Mouse (Mus musculus): Measurements from ENCODE around the gene Rab3c. TPM values are rescaled to one million over a fixed set of nuclear protein-coding genes. Genes with fewer than 3 reads are reported as not detected.

Gene Rab3c
- polyA plus RNA-seq, 1 experiment from 2014 or later = 2.4 TPM

DNA sequence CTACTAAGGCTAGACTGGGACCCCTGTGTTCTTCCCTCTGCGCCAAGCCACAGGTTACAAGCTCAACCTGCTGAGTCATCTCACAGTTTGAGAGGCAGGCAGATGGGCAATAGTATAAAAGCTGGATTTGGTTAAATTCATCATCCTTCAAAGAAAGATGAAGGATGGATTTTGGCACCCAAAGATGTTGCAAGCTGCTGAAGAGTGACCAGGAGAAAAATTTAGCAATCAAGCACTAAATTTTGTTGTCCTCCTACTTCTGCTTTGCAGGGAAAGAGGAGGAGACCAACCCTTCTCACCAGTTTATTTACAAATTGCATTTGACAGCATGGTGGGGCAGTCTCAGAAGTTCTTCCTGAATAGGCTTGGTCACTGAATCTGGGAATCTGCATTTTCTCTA is 90.8 kb downstream of the Rab3c start:
- 59% methylated on average over 1 of the region's 1 CpGs for WGBS
- H3K36me3 ChIP-seq = no peaks in the 10 kb centered on the region

DNA sequence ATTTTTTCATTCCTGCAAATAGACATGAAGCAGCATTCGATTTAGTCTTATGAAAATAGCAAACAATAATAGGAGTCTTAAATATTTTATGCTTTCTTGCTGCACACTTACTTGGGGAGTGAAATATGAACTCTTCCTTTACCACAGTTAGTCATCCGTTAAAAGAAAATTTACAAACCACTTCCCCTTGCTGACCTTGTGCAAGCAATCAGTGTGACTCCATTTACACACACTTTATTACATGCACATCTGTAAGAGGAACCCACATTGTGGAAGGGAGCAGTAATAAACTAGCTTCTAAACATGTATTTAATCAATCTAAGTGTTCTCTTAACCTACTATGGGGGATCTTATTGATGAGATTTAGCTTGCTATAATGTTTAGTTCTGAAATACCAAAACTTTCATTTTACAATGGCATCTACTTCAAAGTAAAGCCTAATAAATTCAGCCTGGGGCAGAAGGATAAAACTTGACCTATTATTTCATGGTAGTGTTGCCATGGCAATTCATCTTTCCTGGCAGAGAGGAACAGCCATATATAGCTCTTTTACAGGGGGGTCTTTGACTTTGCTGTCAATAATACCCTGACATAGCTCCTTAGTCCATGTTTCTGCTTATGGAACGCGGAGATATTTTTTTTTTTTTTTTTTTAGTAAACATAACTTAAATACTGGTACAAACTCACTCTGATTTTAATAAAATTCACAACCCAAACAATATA is 95.7 kb downstream of the Rab3c start:
- H3K4me1 ChIP-seq = no peaks in the 10 kb centered on the region
- no peaks in the 10 kb centered on the region for H3K36me3 ChIP-seq
- no peak overlapping the region for H3K4me3 ChIP-seq (replicated peaks)
- H3K9ac ChIP-seq = no peak overlapping the region
- H3K4me2 ChIP-seq (replicated peaks) = no peak overlapping the region
- WGBS = 55% methylated on average over 4 of the region's 4 CpGs
- ATAC-seq (ENCODE audit: insufficient number of reproducible peaks, low FRiP score, low TSS enrichment, low read depth) = no peak
- H3K9me3 ChIP-seq (replicated peaks) = no peaks in the 10 kb centered on the region
- no peaks in the 10 kb centered on the region for H3K27me3 ChIP-seq
- no peak overlapping the region for H3K27ac ChIP-seq (replicated peaks)

More for the DNA sequence above, 90.8 kb downstream of the Rab3c start:
- no peak overlapping the region for H3K4me3 ChIP-seq (replicated peaks)
- no peak overlapping the region for H3K27ac ChIP-seq (replicated peaks)
- no peak overlapping the region for H3K4me2 ChIP-seq (replicated peaks)
- no peak for ATAC-seq (ENCODE audit: insufficient number of reproducible peaks, low FRiP score, low TSS enrichment, low read depth)
- H3K9ac ChIP-seq = no peak overlapping the region
- no peaks in the 10 kb centered on the region for H3K27me3 ChIP-seq
- H3K9me3 ChIP-seq (replicated peaks) = no peaks in the 10 kb centered on the region
- H3K4me1 ChIP-seq = no peaks in the 10 kb centered on the region

DNA sequence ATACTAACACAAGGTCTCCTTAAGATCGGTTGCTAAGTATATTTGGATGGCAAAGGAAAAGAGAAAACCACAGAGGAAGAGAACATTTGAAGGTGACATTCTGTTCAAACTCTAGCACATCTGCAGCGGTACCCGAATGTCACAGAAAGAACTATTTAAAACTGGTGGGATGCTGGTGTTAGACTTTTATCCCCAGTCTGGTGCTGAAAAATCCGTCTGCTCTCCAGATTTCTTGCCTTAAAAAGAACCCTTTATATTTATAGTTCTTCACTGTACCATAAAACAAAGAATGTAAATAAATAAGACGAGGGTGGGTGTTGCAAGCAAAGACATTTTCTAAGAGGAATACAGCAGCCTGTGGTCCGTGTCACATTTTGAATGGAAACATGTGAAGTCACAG is 105.1 kb downstream of the Rab3c start:
- no peaks in the 10 kb centered on the region for H3K36me3 ChIP-seq
- no peak overlapping the region for H3K4me2 ChIP-seq (replicated peaks)
- H3K9me3 ChIP-seq (replicated peaks) = no peaks in the 10 kb centered on the region
- no peak for ATAC-seq (ENCODE audit: insufficient number of reproducible peaks, low FRiP score, low TSS enrichment, low read depth)
- no peak overlapping the region for H3K4me3 ChIP-seq (replicated peaks)
- H3K9ac ChIP-seq = no peak overlapping the region
- H3K27me3 ChIP-seq = no peaks in the 10 kb centered on the region
- WGBS = 57% methylated on average over 6 of the region's 6 CpGs
- H3K27ac ChIP-seq (replicated peaks) = no peak overlapping the region
- no peaks in the 10 kb centered on the region for H3K4me1 ChIP-seq

DNA sequence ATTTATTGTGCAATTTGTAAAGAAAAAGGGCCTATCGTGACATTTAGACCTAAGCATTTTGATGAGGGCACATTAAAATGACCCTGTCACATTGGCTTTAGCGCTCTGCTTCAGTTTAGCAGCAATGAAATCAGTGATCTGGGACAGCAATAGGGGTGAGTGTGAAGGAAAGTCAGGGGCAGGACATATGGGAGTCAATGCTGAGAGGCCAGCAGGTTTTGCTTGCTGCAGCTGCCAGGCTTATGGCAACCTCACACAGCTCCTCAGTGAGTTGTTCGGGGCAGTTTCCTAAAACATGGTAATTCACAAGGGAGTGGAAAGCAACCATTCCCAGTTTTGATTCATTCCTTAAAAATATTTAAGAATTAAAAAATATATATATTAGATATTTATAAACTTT is 111.1 kb downstream of the Rab3c start:
- no peak for ATAC-seq (ENCODE audit: insufficient number of reproducible peaks, low FRiP score, low TSS enrichment, low read depth)
- H3K27me3 ChIP-seq = no peaks in the 10 kb centered on the region
- H3K9me3 ChIP-seq (replicated peaks) = no peaks in the 10 kb centered on the region
- H3K36me3 ChIP-seq = no peaks in the 10 kb centered on the region
- no peak overlapping the region for H3K4me2 ChIP-seq (replicated peaks)
- H3K9ac ChIP-seq = no peak overlapping the region
- H3K4me1 ChIP-seq = no peaks in the 10 kb centered on the region
- no peak overlapping the region for H3K4me3 ChIP-seq (replicated peaks)
- 78% methylated on average over 3 of the region's 3 CpGs for WGBS
- no peak overlapping the region for H3K27ac ChIP-seq (replicated peaks)

DNA sequence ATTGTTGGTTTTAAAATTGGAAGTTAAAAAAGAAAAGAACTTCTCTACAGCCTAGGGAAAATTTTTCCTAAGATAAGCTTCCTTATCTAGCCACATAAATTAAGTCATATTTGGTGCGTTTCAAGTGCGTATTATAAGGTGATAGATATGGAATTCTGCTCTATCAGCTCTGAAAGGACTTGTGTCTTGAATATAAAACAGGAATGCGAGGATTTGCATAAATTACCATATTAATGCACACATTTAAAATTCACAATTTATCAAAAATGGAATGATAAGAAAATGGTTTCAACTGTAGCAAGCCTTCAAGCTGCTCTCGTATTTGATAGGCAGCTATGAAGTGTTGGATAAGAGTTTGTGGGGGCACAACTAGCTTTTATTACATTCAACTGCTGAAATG is 111.6 kb downstream of the Rab3c start:
- Histone ChIP-seq H3K4me3 (replicated peaks) (no peak overlapping the region), H3K4me1 (no peaks in the 10 kb centered on the region), H3K27me3 (no peaks in the 10 kb centered on the region), H3K27ac (replicated peaks) (no peak overlapping the region), H3K36me3 (no peaks in the 10 kb centered on the region), H3K9me3 (replicated peaks) (no peaks in the 10 kb centered on the region), H3K4me2 (replicated peaks) (no peak overlapping the region), H3K9ac (no peak overlapping the region)
- 85% methylated on average over 4 of the region's 4 CpGs for WGBS
- no peak for ATAC-seq (ENCODE audit: insufficient number of reproducible peaks, low FRiP score, low TSS enrichment, low read depth)

DNA sequence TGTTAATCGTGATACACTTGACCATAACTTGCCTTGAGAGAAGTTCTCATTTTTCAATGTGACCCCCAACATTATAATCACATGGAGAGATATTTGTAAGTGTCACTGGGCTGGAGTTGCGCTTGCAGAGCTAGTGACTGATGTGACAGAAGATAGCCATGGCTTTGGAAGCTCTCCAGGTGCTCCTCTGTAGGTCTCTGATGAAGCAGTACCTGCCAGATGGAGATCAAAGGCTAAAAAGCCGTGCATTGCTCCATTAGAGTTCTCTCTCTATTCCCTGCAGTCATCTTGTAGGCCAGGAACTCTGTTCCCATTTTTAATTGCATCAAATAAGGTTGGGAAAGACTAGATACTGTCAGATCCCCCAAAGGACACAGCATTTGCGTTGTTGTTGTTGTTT is 112.2 kb downstream of the Rab3c start:
- ATAC-seq (ENCODE audit: insufficient number of reproducible peaks, low FRiP score, low TSS enrichment, low read depth) = no peak
- no peak overlapping the region for H3K27ac ChIP-seq (replicated peaks)
- WGBS = 74% methylated on average over 4 of the region's 4 CpGs
- no peak overlapping the region for H3K9ac ChIP-seq
- no peaks in the 10 kb centered on the region for H3K4me1 ChIP-seq
- H3K27me3 ChIP-seq = no peaks in the 10 kb centered on the region
- H3K9me3 ChIP-seq (replicated peaks) = no peaks in the 10 kb centered on the region
- no peak overlapping the region for H3K4me3 ChIP-seq (replicated peaks)
- H3K4me2 ChIP-seq (replicated peaks) = no peak overlapping the region
- H3K36me3 ChIP-seq = no peaks in the 10 kb centered on the region

DNA sequence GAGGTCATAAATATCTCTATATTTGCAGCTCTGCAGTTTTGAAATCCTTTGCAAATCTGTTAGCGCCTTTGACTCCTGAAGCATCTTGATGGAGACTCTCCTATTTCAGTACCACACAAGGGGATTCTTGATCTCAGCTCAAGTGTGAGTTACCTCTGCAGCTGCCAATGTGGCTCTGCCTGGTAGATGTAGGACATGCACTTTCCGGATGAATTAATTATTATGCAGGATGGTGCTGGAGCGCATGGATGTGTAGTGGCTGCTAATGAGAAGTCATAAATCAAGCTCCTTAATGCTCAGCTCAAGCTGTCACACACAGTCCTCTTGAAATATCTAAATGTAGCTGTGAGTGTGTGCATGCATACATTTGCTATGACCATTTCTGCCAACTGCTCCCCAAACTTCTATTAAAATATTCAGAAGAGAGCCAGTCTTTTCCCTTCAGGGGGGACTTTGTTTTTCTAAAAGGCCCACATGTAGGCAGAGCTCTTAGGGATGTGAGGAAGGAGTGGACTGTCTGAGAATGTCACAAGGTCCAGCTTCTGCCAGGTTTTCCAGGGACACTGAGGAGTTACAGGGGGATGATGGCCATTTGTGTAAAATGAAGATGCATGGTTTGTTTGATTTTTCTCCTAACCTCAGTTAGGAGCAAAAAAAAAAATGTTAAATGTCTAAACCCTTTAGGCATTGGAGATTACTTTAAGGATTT is 114.0 kb downstream of the Rab3c start:
- H3K36me3 ChIP-seq = no peaks in the 10 kb centered on the region
- no peak overlapping the region for H3K27ac ChIP-seq (replicated peaks)
- no peak overlapping the region for H3K4me2 ChIP-seq (replicated peaks)
- no peak overlapping the region for H3K9ac ChIP-seq
- H3K27me3 ChIP-seq = no peaks in the 10 kb centered on the region
- no peaks in the 10 kb centered on the region for H3K4me1 ChIP-seq
- ATAC-seq (ENCODE audit: insufficient number of reproducible peaks, low FRiP score, low TSS enrichment, low read depth) = no peak
- H3K9me3 ChIP-seq (replicated peaks) = no peaks in the 10 kb centered on the region
- H3K4me3 ChIP-seq (replicated peaks) = no peak overlapping the region
- 84% methylated on average over 3 of the region's 3 CpGs for WGBS

DNA sequence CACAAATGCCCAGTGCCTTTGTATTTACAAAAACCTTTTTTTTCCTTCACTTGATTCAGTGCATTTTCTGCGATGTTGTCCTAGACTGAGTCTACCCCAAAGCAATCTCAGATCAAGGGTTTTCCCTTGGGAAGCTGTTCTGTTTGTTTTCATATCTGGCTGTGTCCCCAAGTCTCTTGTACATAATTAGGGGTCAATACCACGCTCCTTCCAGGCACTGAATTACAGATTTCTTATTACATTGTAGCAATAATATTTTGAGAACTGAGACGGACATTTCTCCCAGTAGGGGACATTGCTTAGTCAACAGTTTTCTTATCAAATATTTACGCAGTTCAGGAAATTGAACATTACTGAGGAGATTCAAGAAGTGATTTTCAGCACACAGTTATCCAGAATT is 120.8 kb downstream of the Rab3c start:
- Histone ChIP-seq H3K9ac (no peak overlapping the region), H3K9me3 (replicated peaks) (no peaks in the 10 kb centered on the region), H3K27me3 (no peaks in the 10 kb centered on the region), H3K4me3 (replicated peaks) (no peak overlapping the region), H3K4me2 (replicated peaks) (no peak overlapping the region), H3K36me3 (no peaks in the 10 kb centered on the region), H3K27ac (replicated peaks) (no peak overlapping the region), H3K4me1 (no peaks in the 10 kb centered on the region)
- ATAC-seq (ENCODE audit: insufficient number of reproducible peaks, low FRiP score, low TSS enrichment, low read depth) = no peak
- WGBS = 60% methylated on average over 4 of the region's 4 CpGs

DNA sequence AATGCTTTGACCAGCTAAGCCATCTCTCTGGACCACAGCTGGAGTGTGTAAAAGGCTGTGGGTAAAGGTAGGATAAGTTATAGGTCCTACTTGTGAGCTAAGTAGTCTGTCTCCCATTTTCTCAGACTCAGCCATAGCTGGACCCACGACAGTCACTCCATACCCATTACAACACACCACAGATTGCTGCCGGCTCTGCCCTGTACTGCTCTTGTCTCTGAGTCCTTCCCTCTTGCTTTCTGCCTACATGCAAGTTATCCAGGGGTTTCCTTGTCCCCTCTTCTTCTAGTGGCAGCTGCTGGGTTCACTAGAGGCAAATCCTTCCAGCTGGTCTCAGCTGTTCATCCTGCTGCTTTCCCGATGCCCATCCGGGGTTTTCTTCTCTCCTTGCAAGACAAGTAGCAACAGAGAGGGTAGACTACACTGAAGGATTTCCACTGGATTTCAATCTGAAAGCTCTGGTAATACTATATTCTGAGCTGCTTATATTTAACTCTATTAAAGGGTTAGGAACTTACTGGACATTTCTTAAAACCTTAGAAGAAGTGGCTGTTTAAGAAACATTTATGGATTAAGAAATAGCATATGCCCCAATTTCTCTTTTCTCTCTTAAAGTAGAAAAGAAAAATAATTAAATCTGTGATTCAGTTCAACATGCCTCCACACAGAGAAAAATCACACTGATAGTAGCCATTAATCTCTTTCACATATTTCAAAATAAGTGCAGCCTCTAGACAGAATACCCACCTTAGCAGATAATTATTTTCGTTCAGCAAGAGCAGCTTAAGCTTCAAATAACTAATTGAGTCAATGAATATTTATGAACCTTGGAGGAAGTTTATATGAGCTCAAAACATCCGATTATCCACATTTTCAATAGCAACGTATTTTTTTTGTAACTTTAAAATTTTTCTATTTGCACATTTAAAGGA is 121.9 kb downstream of the Rab3c start:
- no peak for ATAC-seq (ENCODE audit: insufficient number of reproducible peaks, low FRiP score, low TSS enrichment, low read depth)
- H3K9me3 ChIP-seq (replicated peaks) = no peaks in the 10 kb centered on the region
- H3K4me1 ChIP-seq = no peaks in the 10 kb centered on the region
- no peak overlapping the region for H3K27ac ChIP-seq (replicated peaks)
- no peak overlapping the region for H3K4me3 ChIP-seq (replicated peaks)
- no peak overlapping the region for H3K9ac ChIP-seq
- H3K4me2 ChIP-seq (replicated peaks) = no peak overlapping the region
- H3K27me3 ChIP-seq = no peaks in the 10 kb centered on the region
- WGBS = 66% methylated on average over 7 of the region's 7 CpGs
- H3K36me3 ChIP-seq = no peaks in the 10 kb centered on the region

DNA sequence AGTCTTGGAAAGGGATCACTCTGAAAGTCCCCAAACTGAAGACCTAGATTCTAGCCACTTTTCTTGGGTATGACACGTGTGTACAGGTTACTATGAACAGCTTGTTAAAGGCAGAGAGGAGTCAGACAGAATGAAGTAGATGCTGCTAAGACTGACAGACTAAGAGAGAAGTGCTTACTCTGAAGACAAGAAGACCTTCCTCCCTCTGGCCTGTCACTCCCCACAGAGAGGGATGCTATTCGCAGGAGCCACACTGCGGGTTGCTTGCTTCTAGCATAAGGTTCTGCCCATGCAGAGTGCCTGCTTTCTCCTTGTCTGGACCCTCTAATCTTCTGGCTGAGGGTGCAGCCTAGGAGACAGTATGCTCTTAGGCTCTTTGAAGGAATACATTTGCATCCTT is 135.3 kb downstream of the Rab3c start:
- Histone ChIP-seq H3K9me3 (replicated peaks) (no peaks in the 10 kb centered on the region), H3K4me2 (replicated peaks) (no peak overlapping the region), H3K4me1 (no peaks in the 10 kb centered on the region), H3K27me3 (no peaks in the 10 kb centered on the region), H3K4me3 (replicated peaks) (no peak overlapping the region), H3K36me3 (no peaks in the 10 kb centered on the region), H3K27ac (replicated peaks) (no peak overlapping the region), H3K9ac (no peak overlapping the region)
- no peak for ATAC-seq (ENCODE audit: insufficient number of reproducible peaks, low FRiP score, low TSS enrichment, low read depth)
- 63% methylated on average over 3 of the region's 3 CpGs for WGBS

DNA sequence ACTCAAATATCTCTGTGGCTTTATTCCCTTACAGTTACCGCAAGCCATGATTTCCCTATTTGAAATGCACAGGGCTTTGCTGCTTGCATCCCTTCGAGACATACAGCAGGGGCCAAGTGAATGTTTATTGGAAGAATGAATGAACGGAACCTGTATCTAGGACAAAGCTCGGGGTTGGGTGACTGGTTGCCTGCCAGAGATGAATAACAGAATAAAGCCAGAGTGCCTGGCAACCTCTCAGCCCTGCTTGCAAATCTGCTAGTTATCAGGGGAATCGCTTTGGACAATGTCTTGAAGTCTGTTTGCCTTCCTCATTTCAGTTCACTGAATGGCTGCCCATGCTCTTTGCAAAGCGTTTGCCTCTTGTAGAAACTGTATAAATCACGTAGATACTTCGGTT is 135.8 kb downstream of the Rab3c start:
- Histone ChIP-seq H3K9ac (no peak overlapping the region), H3K4me2 (replicated peaks) (no peak overlapping the region), H3K36me3 (no peaks in the 10 kb centered on the region), H3K9me3 (replicated peaks) (no peaks in the 10 kb centered on the region), H3K27me3 (no peaks in the 10 kb centered on the region), H3K4me1 (no peaks in the 10 kb centered on the region), H3K4me3 (replicated peaks) (no peak overlapping the region), H3K27ac (replicated peaks) (no peak overlapping the region)
- ATAC-seq (ENCODE audit: insufficient number of reproducible peaks, low FRiP score, low TSS enrichment, low read depth) = no peak
- 73% methylated on average over 8 of the region's 8 CpGs for WGBS
